ENCODE assay signal across 14 mouse cellular contexts in the genomic region with DNA sequence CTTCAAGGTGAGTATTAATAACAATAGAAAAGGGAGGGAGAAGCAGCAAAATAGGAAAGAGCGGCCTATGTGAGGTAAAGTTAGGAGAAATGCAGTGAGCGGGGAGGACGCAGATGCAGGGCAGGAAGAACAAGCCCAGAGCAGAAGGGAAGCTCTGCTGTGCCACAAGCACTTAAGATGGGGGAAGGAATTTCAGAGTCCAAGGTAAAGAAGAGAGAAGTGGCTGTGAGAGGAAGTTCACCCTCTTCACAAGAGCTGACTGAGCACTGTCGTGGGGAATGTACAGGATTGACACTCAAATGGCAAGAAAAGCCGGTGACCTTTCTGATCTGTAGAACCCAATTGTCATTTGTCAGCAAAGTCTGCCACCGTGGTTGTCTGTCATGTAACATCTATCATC.
"Had no signal": no experiment of that assay in that cellular context is flagged by ENCODE, and none has a peak within 500 bp of the region (broad histone marks: within the 10 kb centered on the region; RNA-seq: fewer than 3 reads in every experiment).

No protein-coding gene starts in this region.

- H3K4me2 ChIP-seq: intestine, embryonic 15.5 days; kidney, embryonic 15.5 days; midbrain, embryonic 12.5 days; neural tube, embryonic 13.5 days; stomach, embryonic 15.5 days had no signal

- H3K4me3 ChIP-seq: intestine, embryonic 15.5 days; kidney, embryonic 15.5 days; left cerebral cortex, adult 2 months; limb, embryonic 10.5 days; midbrain, embryonic 12.5 days; neural tube, embryonic 13.5 days; stomach, embryonic 15.5 days had no signal

- H3K4me1 ChIP-seq: intestine, embryonic 15.5 days; kidney, embryonic 15.5 days; limb, embryonic 10.5 days; midbrain, embryonic 12.5 days; neural tube, embryonic 13.5 days; stomach, embryonic 15.5 days had no signal

- ATAC-seq: hindbrain, postnatal 0 days; intestine, embryonic 15.5 days; midbrain, embryonic 16.5 days had no signal

- H3K9me3 ChIP-seq: intestine, embryonic 15.5 days; kidney, embryonic 15.5 days; limb, embryonic 10.5 days; midbrain, embryonic 12.5 days; neural tube, embryonic 13.5 days; stomach, embryonic 15.5 days had no signal

- H3K27ac ChIP-seq: hindbrain, postnatal 0 days; intestine, embryonic 15.5 days; kidney, embryonic 15.5 days; left cerebral cortex, adult 2 months; limb, embryonic 10.5 days; midbrain, embryonic 12.5 days; neural tube, embryonic 13.5 days; stomach, embryonic 15.5 days had no signal

- H3K27me3 ChIP-seq: intestine, embryonic 15.5 days; kidney, embryonic 15.5 days; midbrain, embryonic 12.5 days; neural tube, embryonic 13.5 days; stomach, embryonic 15.5 days had no signal

- H3K9ac ChIP-seq: intestine, embryonic 15.5 days; kidney, embryonic 15.5 days; midbrain, embryonic 12.5 days; neural tube, embryonic 13.5 days; stomach, embryonic 15.5 days had no signal

- DNase-seq: kidney, adult 18-20 months; kidney, postnatal 14 days; right cerebral cortex, adult 18-20 months; thymus, adult 2 months; thymus, postnatal 25 days had no signal
